Mouse (Mus musculus) CD4-positive naive resting alpha-beta T cell, adult 76 days (primary cell): ENCODE results near the gene Uck1. TPM values are rescaled to one million over a fixed set of nuclear protein-coding genes. Genes with fewer than 3 reads are reported as not detected.

ENCODE experiments used
- total RNA-seq: library from RNA; stranded (reverse); gene quantifications from one replicate; pipeline ENCODE4 v1.2.4, GENCODE M21; 2023

Uck1 gene
- total RNA-seq, result 89.0 TPM

GRCm38 (mm10) chr2:32259657-32260417, at the start of gene Uck1:
Uck1 (minus strand) TSS chr2:32260159.

GRCm38 (mm10) chr2:32287923-32288367, 28.0 kb upstream of the Uck1 start, which contains the start of gene Swi5:
Swi5 (minus strand) TSS chr2:32288075.

GRCm38 (mm10) chr2:32287334-32287840, 27.4 kb upstream of the Uck1 start, which contains the start of gene Golga2:
Golga2 (plus strand) TSS chr2:32287384.

DNA sequence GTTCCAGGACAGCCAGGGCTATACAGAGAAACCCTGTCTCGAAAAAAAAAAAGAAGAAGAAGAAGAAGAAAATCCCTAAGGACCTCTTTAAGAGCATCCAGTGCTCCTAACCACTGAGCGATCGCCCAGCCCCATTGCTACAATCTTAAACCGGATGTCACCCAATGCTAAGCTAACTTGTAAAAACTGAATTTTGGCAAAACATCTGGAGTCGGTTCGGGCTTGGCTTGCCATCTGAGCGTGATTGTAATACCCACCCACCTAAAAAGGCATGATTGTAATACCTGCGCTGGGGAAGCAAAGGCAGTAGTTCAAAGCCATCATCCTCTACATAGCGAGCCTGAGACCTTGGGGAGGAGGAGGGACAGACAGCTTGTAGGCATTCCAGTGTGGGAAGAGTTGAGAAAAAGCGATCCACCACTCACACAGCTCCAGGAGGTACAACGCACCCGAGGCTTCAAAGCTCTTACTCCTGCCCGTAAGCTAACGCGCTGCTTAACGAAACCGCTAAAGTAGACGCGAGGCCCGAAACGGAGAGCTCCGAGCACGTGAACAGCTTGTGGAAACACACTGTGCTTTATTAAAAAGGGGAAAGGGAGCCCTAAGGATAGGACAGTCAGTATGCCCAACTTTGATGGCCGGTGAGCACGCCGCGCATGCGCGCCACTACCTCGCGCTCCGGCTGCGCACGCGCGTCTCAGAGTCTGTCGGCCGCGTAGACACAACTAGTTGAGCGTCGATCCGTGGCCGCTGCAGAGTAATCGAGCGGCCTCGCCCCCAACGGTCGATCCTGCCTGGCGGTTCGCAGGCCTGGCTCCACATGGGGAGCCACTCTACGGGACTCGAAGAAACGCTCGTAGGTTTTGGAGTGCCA, 23.8 kb downstream of the Uck1 start, which contains the start of gene Pomt1:
Gene Pomt1 (plus strand): TSS at position 705 of the 874 bp plus-strand sequence.

Other genes starting within 250 kb of the Uck1 start
- 128 TPM for gene Fam78a, start 175.3 kb downstream of the Uck1 start, total RNA-seq
- gene Plpp7, start 164.6 kb downstream of the Uck1 start, total RNA-seq, result not detected
- 127 TPM for gene Prrc2b, start 109.1 kb downstream of the Uck1 start, total RNA-seq
- gene Pomt1, start 23.6 kb downstream of the Uck1 start, total RNA-seq, result 15.0 TPM
- 37.3 TPM for gene Golga2, start 27.2 kb upstream of the Uck1 start, total RNA-seq
- gene Swi5, start 27.9 kb upstream of the Uck1 start, total RNA-seq, result 60.6 TPM
- 93.7 TPM for gene Ciz1, start 92.2 kb upstream of the Uck1 start, total RNA-seq
- not detected for gene Dnm1, start 93.2 kb upstream of the Uck1 start, total RNA-seq
- 23.4 TPM for gene 1110008P14Rik, start 121.8 kb upstream of the Uck1 start, total RNA-seq
- 2.8 TPM for gene Lcn2, start 128.1 kb upstream of the Uck1 start, total RNA-seq
- gene Ptges2, start 135.7 kb upstream of the Uck1 start, total RNA-seq, result 6.2 TPM
- 6.5 TPM for gene Naif1, start 190.3 kb upstream of the Uck1 start, total RNA-seq
- 108 TPM for gene Slc25a25, start 191.3 kb upstream of the Uck1 start, total RNA-seq